Mouse (Mus musculus): ENCODE data around the gene Tmem209.

Gene Tmem209

DNA sequence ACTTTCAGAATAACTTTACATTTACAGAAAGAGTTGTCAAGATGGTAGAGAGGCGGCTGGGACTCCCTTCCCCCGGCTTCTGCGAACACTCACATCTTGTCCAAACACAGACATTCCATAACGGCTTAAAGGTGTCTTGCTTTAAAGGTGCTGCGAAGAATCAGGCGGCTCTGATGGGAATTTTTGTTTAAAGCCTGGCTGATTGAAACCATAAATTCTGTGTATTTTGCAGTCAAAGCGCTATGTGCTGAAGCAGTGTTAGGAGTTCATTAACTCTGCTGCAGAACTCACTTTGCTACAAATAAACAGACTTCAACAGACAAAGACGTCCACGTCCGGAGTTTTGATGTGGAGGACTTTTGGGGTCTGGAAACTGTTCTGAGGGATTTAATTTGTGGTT is 28.7 kb upstream of the Tmem209 start:
- in situ Hi-C loops (cut with MboI, MseI) = loop anchor here (5.0 kb wide), 1 partner anchor 454 kb away; no protein-coding TSS in a partner anchor

GRCm38 (mm10) chr6:30535340-30535739 is 25.8 kb upstream of the Tmem209 start:
- in situ Hi-C loops (cut with MboI, MseI) = loop anchor here (5.0 kb wide), 1 partner anchor 457 kb away; no protein-coding TSS in a partner anchor

DNA sequence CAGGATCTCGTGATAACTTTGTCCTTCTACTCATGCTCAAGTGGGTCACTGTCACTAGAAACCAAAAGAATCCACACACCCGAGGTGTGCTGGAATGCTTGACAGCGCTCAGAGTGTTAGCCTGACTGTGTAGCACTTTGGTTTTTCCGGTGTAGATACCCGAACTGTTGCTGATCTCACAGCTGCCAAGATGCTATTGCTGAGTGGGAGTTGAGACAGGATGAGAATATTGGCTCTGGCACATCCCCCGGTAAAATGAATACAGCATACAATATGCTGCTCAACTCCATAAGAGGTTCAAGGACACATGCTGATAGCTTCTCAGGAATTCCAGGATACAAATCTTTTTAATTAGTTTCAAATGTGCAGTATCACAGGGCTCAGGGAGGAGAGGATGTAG is 19.2 kb upstream of the Tmem209 start:
- in situ Hi-C loops (cut with MboI, MseI) = loop anchor here (5.0 kb wide), 1 partner anchor 274 kb away; no protein-coding TSS in a partner anchor

- in situ Hi-C loops (cut with MboI, MseI) = loop anchor here (5.0 kb wide), 1 partner anchor 275 kb away; no protein-coding TSS in a partner anchor
Measured at GRCm38 (mm10) chr6:30526586-30527515, 17.3 kb upstream of the Tmem209 start.

DNA sequence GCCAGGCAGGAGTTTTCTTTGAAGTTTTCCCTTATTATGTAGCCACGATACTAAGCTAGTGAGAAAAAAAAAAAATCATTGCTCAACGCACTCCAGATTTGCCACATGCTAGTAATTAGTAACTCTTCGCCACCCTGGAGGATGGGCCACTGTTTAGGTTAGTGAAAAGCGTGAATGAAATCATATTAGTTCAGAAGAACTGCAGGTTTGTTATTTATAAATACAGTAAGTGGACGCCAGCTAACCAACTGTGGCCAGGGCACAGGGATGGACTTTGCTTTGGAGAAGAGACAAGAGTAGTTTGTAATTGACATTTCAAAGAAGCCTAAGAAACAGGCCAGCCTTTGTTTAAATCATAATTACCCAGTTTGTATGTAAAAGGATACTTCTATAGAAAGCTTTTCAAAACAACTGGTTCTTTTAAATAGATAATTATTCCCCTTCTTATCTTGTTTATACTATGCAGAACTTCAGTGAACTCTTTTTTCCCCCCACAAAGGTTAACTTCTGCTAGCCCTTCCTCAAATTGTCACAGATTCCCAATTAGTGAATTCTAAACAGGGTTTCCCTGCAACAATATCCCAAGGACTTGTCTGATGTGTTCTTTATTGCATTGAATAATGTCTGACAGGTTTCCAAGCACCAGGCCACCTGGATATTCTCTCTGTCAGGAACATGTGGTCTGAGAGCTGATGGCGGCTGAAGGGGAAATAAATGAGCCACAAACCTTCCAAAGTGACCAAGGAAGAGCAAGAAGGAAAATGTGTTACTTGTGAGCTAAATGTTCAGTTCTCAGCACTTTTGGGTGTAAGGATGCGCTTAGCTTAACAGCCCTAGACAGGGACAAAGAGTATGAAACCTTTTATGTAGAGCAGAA is 16.1 kb upstream of the Tmem209 start:
- in situ Hi-C loops (cut with MboI, MseI) = loop anchor here (5.0 kb wide), 1 partner anchor 277 kb away; no protein-coding TSS in a partner anchor

GRCm38 (mm10) chr6:30520400-30520799 is 10.8 kb upstream of the Tmem209 start:
- in situ Hi-C loops (cut with MboI, MseI) = no loop called here

- in situ Hi-C loops (cut with MboI, MseI) = no loop called here
Measured at GRCm38 (mm10) chr6:30514242-30514641, 4.7 kb upstream of the Tmem209 start.

- in situ Hi-C loops (cut with MboI, MseI) = no loop called here
Measured at GRCm38 (mm10) chr6:30510291-30510690, 708 bp upstream of the Tmem209 start.

DNA sequence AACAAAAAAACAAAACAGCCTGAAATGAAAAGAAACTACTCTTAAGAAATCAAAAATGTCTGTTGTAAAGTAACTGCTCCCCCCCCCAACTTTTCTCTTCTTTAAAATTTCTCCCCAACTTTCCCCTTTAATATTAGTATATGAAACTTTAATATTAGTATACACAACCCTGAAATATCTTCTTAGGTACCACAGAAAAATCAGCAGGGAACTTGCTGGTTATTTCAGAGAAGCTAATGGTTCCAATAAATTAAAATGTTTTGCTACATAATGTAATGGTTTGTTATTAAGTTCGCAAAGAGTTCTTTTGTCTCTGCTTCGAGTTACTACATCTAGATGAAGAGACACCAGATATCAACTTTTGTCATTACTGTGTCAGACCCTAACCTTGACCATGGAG is 759 bp downstream of the Tmem209 start:
- in situ Hi-C loops (cut with MboI, MseI) = no loop called here

DNA sequence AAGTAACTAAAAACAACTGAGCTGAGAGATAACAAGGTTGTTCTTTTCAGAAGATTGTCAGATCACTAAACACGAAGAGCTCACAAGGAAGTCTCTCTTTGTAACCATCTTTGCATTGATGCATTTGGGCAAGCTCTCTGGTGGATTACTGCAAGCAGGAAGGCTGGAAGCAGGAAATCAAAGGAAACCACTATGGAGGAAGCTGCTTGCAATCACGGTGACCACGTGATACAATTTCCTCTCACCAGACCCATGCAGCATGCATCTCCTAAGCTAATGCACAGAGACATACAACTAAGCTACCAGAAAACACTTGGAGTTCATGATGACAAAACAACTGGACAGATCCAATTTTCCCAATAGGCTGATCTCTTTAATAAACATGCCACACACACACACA is 10.5 kb downstream of the Tmem209 start:
- in situ Hi-C loops (cut with MboI, MseI) = no loop called here

GRCm38 (mm10) chr6:30486504-30486903 is 23.1 kb downstream of the Tmem209 start:
- in situ Hi-C loops (cut with MboI, MseI) = no loop called here

- in situ Hi-C loops (cut with MboI, MseI) = no loop called here
Measured at GRCm38 (mm10) chr6:30482908-30483307, 26.7 kb downstream of the Tmem209 start.

- in situ Hi-C loops (cut with MboI, MseI) = no loop called here
Measured at GRCm38 (mm10) chr6:30479418-30479817, 30.2 kb downstream of the Tmem209 start.

DNA sequence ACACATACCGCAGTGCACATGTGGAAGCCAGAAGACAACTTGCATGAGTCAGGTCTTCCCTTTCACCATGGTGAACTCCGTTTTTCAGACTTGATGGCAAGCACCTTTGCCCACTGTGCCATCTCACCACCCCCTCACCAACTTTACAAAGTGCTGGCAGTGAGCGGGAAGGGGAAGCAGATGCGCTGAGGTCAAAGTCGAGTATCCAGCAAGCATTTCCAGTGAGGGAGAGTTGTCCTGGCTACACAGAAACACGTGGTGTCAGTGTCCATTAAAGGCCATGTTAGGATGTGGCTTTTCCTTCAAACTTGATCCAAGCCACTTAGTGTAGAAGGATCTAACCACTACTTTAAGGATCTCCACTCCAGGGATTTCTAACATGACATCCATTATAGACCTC is 31.8 kb downstream of the Tmem209 start:
- in situ Hi-C loops (cut with MboI, MseI) = no loop called here

DNA sequence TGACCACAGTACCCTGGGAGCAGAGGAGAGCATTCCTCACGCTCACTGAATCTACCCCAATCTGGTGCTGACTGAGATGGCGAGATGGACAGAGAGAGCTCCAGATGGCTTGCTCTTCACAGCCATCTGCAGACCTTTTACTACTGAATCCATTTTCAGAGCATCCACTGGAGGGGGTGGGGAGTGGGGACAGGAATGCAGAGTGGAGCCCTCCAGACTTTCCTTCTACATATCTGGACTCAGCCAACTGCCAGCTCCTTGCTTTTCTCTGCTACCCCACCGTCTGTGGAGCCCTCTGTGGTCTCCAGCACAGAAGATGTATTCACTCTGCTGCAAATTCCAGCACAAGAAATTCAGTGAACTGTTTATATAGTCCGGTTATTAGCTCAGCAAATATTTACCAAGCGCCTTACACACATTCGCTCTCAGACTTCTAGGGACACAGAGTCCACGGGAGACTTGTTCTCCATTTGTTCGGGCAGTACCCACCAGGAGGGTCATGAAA is 32.3 kb downstream of the Tmem209 start:
- in situ Hi-C loops (cut with MboI, MseI) = no loop called here

DNA sequence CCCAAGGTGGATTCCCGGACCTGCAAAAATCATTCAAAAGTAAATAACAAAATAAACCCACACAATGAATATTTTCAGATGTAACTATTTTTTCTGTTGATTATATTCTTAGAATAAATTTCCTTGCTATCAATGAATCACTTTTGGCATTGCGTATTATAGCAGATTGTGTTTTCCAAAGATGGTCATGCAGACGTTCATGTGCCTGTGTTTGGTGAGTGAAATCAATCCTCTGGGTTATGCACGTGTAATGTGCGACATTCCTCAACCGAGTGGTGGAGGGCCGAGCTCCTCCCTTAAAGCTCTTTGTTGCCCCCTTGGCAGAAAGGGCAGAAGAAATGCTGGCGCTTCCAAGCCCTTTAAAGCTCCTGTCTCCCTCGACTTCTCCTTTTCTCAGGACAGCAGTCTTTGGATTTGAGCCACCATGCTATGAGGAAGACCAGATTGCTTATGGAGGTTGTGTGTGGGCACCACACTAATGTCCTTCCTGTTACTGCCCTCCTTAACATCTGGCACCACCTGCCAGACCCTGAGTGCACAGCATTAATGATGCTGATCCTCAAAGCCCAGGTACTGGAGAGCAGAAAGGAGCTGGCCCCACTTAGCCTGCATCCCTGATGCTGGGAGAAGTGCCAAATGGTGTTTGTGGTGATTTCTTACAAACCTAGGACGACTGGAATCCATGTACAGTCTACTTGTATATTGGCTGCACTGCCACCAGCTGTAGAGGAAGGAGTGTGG is 33.4 kb downstream of the Tmem209 start:
- in situ Hi-C loops (cut with MboI, MseI) = no loop called here

DNA sequence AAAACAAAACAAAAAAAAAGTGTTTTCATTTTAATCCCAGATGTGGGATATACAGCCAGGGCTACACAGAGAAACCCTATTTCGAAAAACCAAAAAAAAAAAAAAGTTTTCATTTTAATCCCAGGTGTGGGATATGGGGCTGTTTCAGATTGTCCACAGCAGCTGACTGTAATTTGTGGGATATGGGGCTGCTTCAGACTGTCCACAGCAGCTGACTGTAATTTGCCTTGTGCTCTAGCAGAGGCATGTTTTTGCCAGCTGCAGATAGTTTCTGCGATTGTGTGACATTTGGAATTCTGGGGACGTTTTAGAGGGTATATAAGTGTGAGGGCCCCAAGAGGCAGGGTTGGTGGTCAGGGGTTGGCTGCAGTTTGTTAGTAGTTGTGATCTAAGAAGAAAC is 37.9 kb downstream of the Tmem209 start:
- in situ Hi-C loops (cut with MboI, MseI) = no loop called here

DNA sequence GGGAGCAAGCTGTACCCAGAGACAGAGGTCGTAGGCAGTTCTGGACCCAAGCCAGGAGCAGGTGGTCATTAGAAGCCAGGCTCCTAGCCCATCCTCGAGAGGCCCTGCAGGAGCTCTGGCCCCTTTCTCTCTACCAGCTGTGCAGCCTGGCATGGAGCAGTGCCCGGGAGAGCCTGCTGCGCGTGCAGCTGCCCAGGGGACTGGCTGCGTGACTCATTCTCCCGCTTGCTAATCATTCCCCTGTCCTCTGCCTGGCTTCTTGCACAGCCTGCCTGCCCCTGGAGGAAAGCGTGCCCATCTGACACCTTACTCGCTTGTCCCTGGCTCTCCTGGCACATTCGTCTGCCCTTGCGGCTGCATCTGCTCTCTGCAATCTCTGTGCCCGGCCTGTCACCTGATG is 40.2 kb downstream of the Tmem209 start:
- in situ Hi-C loops (cut with MboI, MseI) = no loop called here

DNA sequence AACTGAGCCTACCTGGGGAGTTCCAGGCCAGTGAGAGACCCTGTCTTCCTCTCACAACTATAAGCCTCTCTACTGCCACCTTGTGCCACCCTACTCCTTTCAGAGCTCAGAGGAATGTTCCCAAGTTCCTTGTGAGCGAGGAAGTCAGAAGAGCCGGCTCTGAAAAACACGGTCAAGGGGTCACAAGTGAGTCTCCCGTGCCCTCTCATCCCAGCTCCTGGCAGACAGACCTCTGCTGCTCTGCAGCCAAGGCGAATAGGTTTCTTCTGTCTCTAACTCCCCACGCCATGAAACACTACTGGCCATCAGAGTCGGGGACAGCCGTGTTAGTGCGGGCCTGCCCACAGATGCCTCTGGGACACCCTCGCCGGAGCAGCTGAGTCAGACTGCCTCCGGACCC is 40.9 kb downstream of the Tmem209 start:
- in situ Hi-C loops (cut with MboI, MseI) = no loop called here

GRCm38 (mm10) chr6:30468058-30468457 is 41.5 kb downstream of the Tmem209 start:
- in situ Hi-C loops (cut with MboI, MseI) = no loop called here

DNA sequence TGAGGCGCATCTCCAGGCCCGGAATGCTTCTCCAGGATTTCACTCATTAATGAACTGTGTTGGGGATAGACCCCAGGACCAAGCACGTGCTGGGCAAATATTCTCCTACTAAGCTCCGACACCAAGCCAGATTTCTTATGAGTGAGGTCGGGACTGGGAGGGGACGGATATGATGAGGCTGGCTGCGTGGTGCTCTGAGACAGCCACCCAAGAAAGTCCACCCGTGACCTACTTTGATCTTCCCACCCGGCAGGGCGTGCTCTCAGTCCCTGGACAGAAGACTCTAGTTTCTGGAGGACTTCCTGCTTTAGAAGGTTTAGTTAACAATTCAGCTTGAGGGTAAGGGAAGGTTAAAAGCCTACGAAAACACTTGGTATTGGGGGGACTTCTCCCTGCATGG is 44.0 kb downstream of the Tmem209 start:
- in situ Hi-C loops (cut with MboI, MseI) = no loop called here

Measured in T-helper 1 cell (primary cell).